ENCODE assay signal across 16 mouse cellular contexts in genomic region chr2:157451372-157452040, GRCm38 (mm10). TPM values are rescaled to one million over a fixed set of nuclear protein-coding genes. Genes with fewer than 3 reads are reported as not detected.
DNase-seq lines count a peak whose midpoint lies in the region; TF ChIP-seq lines count a peak whose summit lies in the region.
"Had no signal": no experiment of that assay in that cellular context is flagged by ENCODE, and none has a peak within 500 bp of the region (broad histone marks: within the 10 kb centered on the region; RNA-seq: fewer than 3 reads in every experiment).

No protein-coding gene starts in this region.

- H3K36me3 ChIP-seq in C2C12 (ENCODE audit: control insufficient read depth, insufficient read depth) (peaks cover 14% of the 10 kb centered on the region), myocyte (ENCODE audit: control insufficient read depth, insufficient read depth) (no peaks in the 10 kb centered on the region)

- peaks cover 31% of the 10 kb centered on the region for H3K79me3 ChIP-seq in C2C12 (ENCODE audit: low read depth)

- H3K27ac ChIP-seq in embryonic fibroblast, embryonic 13.5 days (ENCODE audit: insufficient read depth, low read length) = peak overlapping the region; percentile 71
- H3K27ac ChIP-seq: heart, adult 2 months; kidney, embryonic 15.5 days; macrophage had no signal

- peaks cover 4% of the 10 kb centered on the region for H3K4me1 ChIP-seq in lung, adult 2 months (ENCODE audit: control insufficient read depth, insufficient read depth, low read length)
- peaks cover 24% of the 10 kb centered on the region for H3K4me1 ChIP-seq in embryonic fibroblast, embryonic 13.5 days (ENCODE audit: control insufficient read depth, insufficient read depth, low read length)

- WGBS in lung, adult 2 months = 68% methylated on average over 7 of the region's 7 CpGs

- H3K79me2 ChIP-seq in C2C12 (ENCODE audit: control insufficient read depth, insufficient read depth) (peaks cover 74% of the 10 kb centered on the region), myocyte (ENCODE audit: control insufficient read depth, insufficient read depth) (peaks cover 17% of the 10 kb centered on the region)

- TF ChIP-seq POLR2A in lung, adult 2 months (IDR thresholded peaks at IDR 0.05; ENCODE audit: borderline replicate concordance, extremely low read depth, low read depth, low read length) = no peak
- TF ChIP-seq POLR2A in embryonic fibroblast, embryonic 13.5 days (IDR thresholded peaks at IDR 0.05; ENCODE audit: low read depth, low read length) = no peak
- TF ChIP-seq POLR2A in myocyte (IDR thresholded peaks at IDR 0.05; ENCODE audit: insufficient read length, low read depth) = no peak

- H3K4me2 ChIP-seq in myocyte (ENCODE audit: low read depth) = peak overlapping the region; percentile 56
- H3K4me2 ChIP-seq: kidney, embryonic 15.5 days had no signal

- H3ac ChIP-seq in C2C12 (ENCODE audit: control insufficient read depth, insufficient read length, low read depth) (peak overlapping the region; percentile 52), myocyte (ENCODE audit: control insufficient read depth, insufficient read length) (no peak overlapping the region)

- H3K4me3 ChIP-seq in lung, adult 2 months (replicated peaks; ENCODE audit: extremely low read depth, low read depth, low read length) = no peak overlapping the region
- H3K4me3 ChIP-seq in C2C12 (ENCODE audit: insufficient read depth, poor library complexity, severe bottlenecking) = no peak overlapping the region
- no peak overlapping the region for H3K4me3 ChIP-seq in embryonic fibroblast, embryonic 13.5 days (ENCODE audit: insufficient read depth, low read length)
- no peak overlapping the region for H3K4me3 ChIP-seq in myocyte
- H3K4me3 ChIP-seq: heart, adult 2 months; kidney, embryonic 15.5 days had no signal

- TF ChIP-seq CTCF in lung, adult 2 months (IDR thresholded peaks at IDR 0.05; ENCODE audit: insufficient read depth, low read length) = no peak
- no peak for TF ChIP-seq CTCF in C2C12 (IDR thresholded peaks at IDR 0.05; ENCODE audit: control insufficient read depth, insufficient read depth, insufficient read length)
- no peak for TF ChIP-seq CTCF in embryonic fibroblast, embryonic 13.5 days (IDR thresholded peaks at IDR 0.05; ENCODE audit: borderline replicate concordance, insufficient read depth, low read length)

- no peaks in the 10 kb centered on the region for H3K27me3 ChIP-seq in C2C12 (ENCODE audit: control insufficient read depth, insufficient read depth, insufficient read length)
- no peaks in the 10 kb centered on the region for H3K27me3 ChIP-seq in myocyte (ENCODE audit: control insufficient read depth, insufficient read depth, insufficient read length)
- H3K27me3 ChIP-seq: kidney, embryonic 15.5 days had no signal

- DNase-seq in lung, adult 2 months = peak; percentile 57
- no peak for DNase-seq in lung, postnatal 4 days
- DNase-seq in ovary, postnatal 10 days (ENCODE audit: low spot score) = no peak
- no peak for DNase-seq in kidney, adult 9 months
- DNase-seq: adrenal gland, adult 8-10 months; cerebellum, postnatal 25 days; gastrocnemius, postnatal 10 days; heart, adult 2 months; layer of hippocampus, postnatal 36 days; left cerebral cortex, postnatal 4 days; midbrain, embryonic 14.5 days had no signal

TF ChIP-seq in C2C12, 6 proteins besides CTCF, POLR2A, EP300 and RAD21:
- TF ChIP-seq FOSL1 (IDR thresholded peaks at IDR 0.05; ENCODE audit: insufficient read depth, low read length, poor library complexity, severe bottlenecking) (peak; percentile 84), MYOG (IDR thresholded peaks at IDR 0.05; ENCODE audit: control insufficient read depth, extremely low read depth, insufficient read length) (no peak), MYOD1 (IDR thresholded peaks at IDR 0.05; ENCODE audit: control insufficient read depth, insufficient read length, low read depth) (no peak), CEBPB (IDR thresholded peaks at IDR 0.05; ENCODE audit: low read depth) (peak; percentile 8), MAX (IDR thresholded peaks at IDR 0.05) (peak; percentile 47), USF1 (IDR thresholded peaks at IDR 0.05; ENCODE audit: low read depth) (no peak)

TF ChIP-seq in myocyte, 11 proteins besides CTCF, POLR2A, EP300 and RAD21:
- no peak for TF ChIP-seq SRF (IDR thresholded peaks at IDR 0.05; ENCODE audit: control insufficient read depth, insufficient read length, low read depth)
- no peak for TF ChIP-seq MYOD1 (IDR thresholded peaks at IDR 0.05; ENCODE audit: control insufficient read depth in 1 of 3, insufficient read length in 2 of 3, low read depth in 2 of 3)
- TF ChIP-seq CEBPB (IDR thresholded peaks at IDR 0.05; ENCODE audit: insufficient read depth, poor library complexity, severe bottlenecking) = 0 out of 2 replicates have a peak, but pooled peaks have one; percentile 44
- TF ChIP-seq TCF3 (IDR thresholded peaks at IDR 0.05; ENCODE audit: insufficient read length, low read depth) = no peak
- TF ChIP-seq POLR2AphosphoS2 (IDR thresholded peaks at IDR 0.05; ENCODE audit: insufficient read length, low read depth) = no peak

RNA-seq across cellular contexts. Expression of gene Src, which starts 33.3 kb away (rescaled TPM):
- 59.8 and 62.3 TPM in 2 replicates for polyA plus RNA-seq in lung, adult 2 months (2012; rRNA removed)
- 29.3 TPM for polyA plus RNA-seq in C2C12 (2012; fragmentation: generic; extraction: Trizol)
- polyA plus RNA-seq in embryonic fibroblast, embryonic 13.5 days (2011; ENCODE audit: insufficient read length, low read depth, missing spikeins) = 38.1 and 48.9 TPM in 2 replicates
- polyA plus RNA-seq in myocyte (2012; fragmentation: generic; extraction: Trizol) = 20.3 TPM
